Mouse (Mus musculus): ENCODE measurements at regions not wholly inside any gene's neighbourhood (a gene's known extent, or its start where the extent isn't known, plus 50 kb on each side); places are given as distances from the start of the nearest gene placed in this dataset.
A peak's percentile ranks its signal among the peaks of the same experiment; 100 is the strongest.

- ATAC-seq (ENCODE audit: low TSS enrichment): no peak
Observed at GRCm38 (mm10) chr15:64520568-64520967, 296.9 kb upstream of the Gm21798 start.

GRCm38 (mm10) chr15:64532260-64533120, 285.0 kb upstream of the Gm21798 start:
- ATAC-seq (ENCODE audit: low TSS enrichment): peak; percentile 77

GRCm38 (mm10) chr15:64533169-64533795, 284.2 kb upstream of the Gm21798 start:
- peak; percentile 48; the same call in 1 of the 2 replicates for ATAC-seq (ENCODE audit: low TSS enrichment)

GRCm38 (mm10) chr15:64534166-64534565, 283.3 kb upstream of the Gm21798 start:
- ATAC-seq (ENCODE audit: low TSS enrichment): 0 out of 2 replicates have a peak, but pooled peaks have one; percentile 42

GRCm38 (mm10) chr15:64535160-64535559, 282.3 kb upstream of the Gm21798 start:
- no peak for ATAC-seq (ENCODE audit: low TSS enrichment)

GRCm38 (mm10) chr15:64541395-64541794, 276.1 kb upstream of the Gm21798 start:
- ATAC-seq (ENCODE audit: low TSS enrichment): peak; percentile 32; the same call in 1 of the 2 replicates

DNA sequence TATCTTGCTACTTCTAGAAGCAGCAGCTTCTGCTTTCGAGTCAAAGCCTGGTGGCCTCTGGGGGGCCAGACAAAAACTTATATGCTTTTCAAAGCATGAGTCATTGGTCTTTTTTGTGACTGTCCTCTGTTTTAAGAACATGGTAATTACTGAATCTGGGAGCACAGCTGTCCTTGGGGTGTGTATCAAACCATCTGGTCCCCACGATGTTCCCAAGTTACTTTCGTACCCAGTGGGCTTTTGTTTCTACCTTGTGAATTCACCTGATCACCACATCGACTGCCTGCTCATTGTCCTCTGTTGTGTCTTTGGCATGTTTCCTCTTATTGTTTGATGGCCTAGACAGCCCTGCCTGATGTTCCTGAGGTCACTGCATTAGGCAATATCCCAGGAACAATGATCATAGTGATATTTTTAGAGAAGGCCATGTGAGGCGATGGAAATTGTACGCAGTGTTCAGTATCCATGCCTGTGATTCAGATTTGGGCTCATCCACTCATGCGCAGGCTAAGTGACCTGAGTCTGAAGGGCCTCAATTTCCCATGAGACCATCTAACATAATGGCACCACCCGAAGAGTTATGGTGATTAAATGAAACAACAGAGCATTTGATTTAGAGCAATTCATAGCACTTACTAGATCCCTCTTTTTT, 275.1 kb upstream of the Gm21798 start:
- ATAC-seq (ENCODE audit: low TSS enrichment): peak; percentile 42

DNA sequence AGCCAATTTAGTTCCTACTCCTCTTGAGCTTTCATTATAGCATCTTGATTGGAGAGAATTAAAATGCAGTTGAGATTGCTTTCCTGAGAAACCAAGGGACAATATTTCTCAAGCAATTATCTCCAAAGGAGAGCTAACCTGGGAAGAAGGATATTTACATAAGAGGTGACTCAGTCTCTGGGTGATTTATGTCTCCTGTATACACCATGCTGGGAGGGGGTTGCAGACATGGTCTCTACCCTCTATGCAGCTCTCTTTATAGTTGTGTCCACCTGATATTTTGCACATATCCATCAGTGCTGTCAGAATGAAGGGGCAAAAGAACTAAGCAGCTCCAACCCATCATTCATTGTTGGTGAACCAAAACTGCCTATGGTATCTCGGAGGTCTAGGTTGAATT, 274.6 kb upstream of the Gm21798 start:
- peak; percentile 27 for ATAC-seq (ENCODE audit: low TSS enrichment)

GRCm38 (mm10) chr15:64546035-64546434, 271.5 kb upstream of the Gm21798 start:
- no peak for ATAC-seq (ENCODE audit: low TSS enrichment)

DNA sequence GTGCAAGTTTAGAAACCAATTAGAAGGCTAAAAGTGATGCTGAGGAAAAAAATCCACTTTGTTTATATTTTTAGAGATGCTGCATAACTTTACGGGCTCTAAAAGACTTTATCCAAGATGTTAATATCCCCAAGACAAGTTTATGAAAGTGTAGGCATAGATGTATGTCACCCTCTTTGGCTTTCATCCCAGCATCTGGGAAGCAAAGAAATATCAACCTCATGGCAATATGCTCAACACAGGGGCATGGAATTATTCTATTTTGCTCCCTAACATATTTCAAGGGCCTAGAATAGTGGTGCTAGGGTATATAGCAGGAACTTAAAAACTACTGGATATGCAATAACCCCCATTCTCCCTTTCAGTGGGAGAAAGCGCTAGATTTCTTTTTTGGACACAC, 260.0 kb upstream of the Gm21798 start:
- peak; percentile 31 for ATAC-seq (ENCODE audit: low TSS enrichment)

DNA sequence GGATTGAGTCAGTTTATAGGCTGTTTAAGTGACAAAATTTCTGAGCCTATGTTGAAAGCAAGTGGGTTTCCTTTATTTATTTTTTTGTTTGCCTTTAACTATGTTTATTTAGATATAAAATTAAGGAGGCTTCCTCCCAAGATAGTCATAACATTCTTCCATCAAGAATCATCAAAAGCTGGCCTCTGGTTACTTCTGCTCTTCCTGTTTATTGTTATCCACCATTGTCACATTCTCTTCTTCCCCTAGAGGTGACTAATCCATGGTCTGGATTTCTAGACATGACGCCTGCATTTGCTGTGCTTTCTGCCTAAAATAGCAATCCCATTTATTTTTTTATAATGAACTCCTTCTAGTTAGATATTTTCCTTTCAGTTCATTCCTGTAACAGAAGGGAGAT, 259.3 kb upstream of the Gm21798 start:
- no peak for ATAC-seq (ENCODE audit: low TSS enrichment)

- ATAC-seq (ENCODE audit: low TSS enrichment): peak; percentile 88
Observed at GRCm38 (mm10) chr15:64562431-64563111, 254.9 kb upstream of the Gm21798 start.

- ATAC-seq (ENCODE audit: low TSS enrichment): no peak
Observed at GRCm38 (mm10) chr15:64564703-64565102, 252.8 kb upstream of the Gm21798 start.

DNA sequence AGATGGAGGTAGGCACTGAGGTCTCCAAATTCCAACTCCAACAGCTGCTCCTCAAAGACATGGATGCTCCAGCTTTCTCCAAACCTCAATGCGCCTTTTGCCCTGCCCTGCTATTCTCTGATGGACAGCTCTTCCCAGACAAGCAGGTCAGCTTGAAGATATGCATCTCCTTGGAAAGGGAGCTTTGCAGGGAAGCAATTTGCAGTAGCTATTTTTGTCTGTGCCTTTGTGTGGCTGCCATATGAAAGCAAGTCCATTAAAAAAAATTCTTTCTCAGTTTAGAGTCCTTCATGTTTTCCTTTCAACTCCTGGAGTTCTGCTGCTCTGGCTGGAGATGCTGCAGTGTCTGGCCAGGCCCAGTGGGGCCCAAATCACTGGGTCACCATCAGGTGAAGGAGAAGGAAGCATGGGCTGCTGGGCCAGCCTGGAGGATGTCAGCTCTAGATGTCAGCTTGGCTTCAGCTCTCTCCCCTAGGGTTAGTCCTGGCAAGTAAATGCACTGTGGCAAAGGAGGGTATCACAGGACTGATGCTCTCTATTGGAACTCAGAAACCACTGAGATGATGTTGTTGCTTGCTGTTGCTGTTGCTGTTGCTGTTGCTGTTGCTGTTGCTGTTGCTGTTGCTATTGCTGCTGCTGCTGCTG, 240.5 kb upstream of the Gm21798 start:
- ATAC-seq (ENCODE audit: low TSS enrichment): peak; percentile 82

DNA sequence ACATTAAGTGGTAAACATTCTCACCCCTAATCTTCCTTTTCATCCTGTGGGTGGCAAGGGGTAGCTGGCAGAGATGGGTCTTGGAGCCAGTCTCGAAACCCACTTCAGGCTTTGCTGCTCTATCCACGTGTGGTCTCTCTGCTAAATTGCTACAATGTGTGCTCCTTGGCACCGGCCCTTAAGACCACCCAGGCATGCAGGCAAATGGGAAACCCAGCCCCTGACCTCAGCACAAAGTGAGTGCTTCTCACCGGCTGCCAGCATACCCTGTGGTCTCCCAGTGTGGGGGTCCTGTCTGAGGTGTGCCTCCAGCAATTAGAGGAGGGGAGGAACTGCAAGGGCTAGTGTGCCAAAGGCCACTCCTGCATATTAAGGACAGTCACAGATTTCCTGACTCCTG, 238.5 kb upstream of the Gm21798 start:
- ATAC-seq (ENCODE audit: low TSS enrichment): no peak

- no peak for ATAC-seq (ENCODE audit: low TSS enrichment)
Observed at GRCm38 (mm10) chr15:64580481-64580880, 237.0 kb upstream of the Gm21798 start.

DNA sequence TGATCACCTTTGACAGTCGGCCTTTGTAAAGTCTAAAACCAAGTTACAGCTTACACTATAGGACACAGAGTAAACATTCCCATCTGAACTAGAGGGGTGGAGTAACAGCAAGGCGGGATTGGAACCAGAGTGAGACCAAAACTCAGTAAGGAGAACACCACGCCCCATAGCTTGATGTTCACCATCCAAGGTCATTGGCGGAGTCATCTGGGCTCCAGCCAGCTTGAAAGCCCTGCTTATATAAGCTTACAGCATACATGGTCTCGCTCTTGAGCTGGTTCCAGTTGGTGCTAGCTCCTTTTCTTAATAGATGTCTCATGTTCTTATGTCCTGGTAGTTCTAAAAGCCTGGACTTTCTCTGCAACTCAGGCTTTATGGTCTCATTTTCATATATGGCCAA, 236.4 kb upstream of the Gm21798 start:
- ATAC-seq (ENCODE audit: low TSS enrichment): no peak

DNA sequence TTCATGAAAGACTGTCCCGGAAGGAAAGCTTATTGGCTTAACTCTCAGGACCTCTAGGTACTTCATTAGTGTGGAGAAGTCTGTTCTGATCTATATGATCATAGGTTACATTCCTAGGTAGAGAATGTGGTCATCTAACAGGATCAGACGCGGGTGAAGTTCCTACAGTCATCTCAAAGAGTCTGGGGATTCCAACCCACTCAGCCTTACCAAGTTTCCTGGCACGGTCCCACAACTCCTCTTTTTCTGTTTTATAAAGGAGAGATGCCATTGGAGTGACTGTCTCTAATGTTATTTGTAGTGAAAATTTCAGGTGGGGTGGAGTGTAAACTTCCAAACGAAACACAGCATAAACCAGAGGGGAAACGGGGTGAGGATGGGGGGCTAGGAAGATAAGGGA, 233.4 kb upstream of the Gm21798 start:
- no peak for ATAC-seq (ENCODE audit: low TSS enrichment)

DNA sequence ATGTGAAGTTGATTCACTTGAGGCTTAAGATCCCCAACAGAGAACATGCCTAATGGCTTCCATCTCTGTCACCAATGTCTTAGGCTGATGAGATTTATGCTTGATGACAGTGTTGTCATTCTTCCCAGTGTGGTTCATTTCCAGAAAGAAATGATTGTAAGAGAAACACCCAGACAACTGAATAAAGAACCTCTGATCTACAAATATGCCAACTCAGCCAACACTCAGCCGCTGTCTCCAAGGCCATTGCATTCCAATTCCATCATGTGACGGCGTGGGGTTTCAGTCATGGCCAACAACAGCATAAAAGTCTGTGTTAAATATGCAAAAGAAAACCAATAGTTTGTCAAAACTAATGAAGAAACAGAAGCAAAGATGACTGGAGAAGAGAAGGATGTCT, 230.7 kb upstream of the Gm21798 start:
- no peak for ATAC-seq (ENCODE audit: low TSS enrichment)

DNA sequence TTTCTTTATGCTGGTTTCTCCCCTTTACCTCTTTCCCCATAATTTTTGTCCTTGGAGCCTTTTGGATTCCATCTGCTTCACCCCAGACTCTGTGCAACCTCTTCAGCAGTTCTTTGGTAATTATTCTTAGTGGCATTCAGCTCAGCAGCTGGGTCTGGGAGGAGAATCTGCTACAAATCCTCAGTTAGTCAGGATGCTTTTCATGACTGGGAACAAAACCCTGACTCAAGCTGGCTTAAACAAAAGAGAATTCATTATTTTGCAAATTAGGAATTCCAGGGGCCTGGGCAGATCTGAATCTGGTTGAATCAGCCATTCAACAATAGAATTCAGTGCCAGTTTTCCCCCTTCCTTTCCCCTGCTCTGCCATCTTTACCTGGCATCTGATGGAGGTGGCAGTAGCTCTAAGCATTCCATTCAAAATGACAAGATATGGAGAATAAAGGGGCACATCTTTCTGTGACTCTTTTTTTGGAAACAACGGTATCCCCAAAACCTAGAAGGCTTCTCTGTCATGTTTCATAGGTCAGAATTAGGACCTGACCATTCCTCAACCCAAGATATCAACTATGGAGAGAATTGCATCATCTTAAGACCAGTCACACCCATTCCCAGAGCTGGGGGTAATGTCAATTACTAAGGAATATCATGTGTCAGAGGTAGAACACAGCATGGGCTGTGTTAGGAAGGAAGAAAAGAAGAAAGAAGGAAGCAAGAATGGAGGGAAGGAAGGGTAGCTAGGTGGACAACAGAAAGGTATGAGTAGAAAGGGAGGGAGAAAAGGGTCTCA, 227.2 kb upstream of the Gm21798 start:
- ATAC-seq (ENCODE audit: low TSS enrichment): peak; percentile 85

DNA sequence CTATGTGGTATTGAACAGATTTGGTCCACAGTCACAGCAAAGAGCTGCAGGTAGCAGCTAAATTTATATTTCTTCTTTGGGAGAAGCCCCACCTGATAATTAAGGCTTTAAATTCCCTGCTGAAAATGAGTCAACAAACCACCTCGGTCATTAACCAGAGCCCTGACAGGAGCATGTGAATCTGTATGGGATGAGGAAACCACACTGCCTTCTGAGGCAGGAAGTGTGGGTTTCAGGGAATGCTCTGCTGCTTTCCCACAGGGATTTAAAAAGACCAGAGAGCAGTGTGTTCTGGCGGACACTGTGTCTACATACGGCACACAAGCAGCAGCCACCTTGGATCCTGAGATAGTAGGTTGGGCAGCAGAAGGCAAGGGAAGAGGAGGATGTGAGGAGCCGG, 204.0 kb upstream of the Gm21798 start:
- ATAC-seq (ENCODE audit: low TSS enrichment): no peak
